Mouse (Mus musculus) small intestine, adult 10 weeks (tissue): ENCODE results near the gene Gm47283. TPM values are rescaled to one million over a fixed set of nuclear protein-coding genes. Genes with fewer than 3 reads are reported as not detected.

Experiments used
- polyA plus RNA-seq: library from polyadenylated mRNA; stranded (reverse); fragments of 350-450 nt; fragmentation: Illumina TruSeq; extraction: RNeasy Lipid Tissue Mini Kit (QIAGEN cat#74804); gene quantifications from one replicate; pipeline ENCODE4 v1.2.3, GENCODE M21; 2014; ENCODE audit warnings: low replicate concordance

Gene Gm47283
- polyA plus RNA-seq: not detected

GRCm38 (mm10) chrY:90784438-90784837 lies at the start of gene Gm47283:
TSS of gene Gm47283 (plus strand) at chrY:90784738.

GRCm38 (mm10) chrY:90754721-90755120 lies 29.8 kb upstream of the Gm47283 start, which contains the start of gene Gm21860:
TSS of gene Gm21860 (minus strand) at chrY:90754821.

GRCm38 (mm10) chrY:90839077-90839476 lies 54.5 kb downstream of the Gm47283 start, which contains the start of gene Gm21748:
TSS of gene Gm21748 (minus strand) at chrY:90839177.

Other genes starting within 250 kb of the Gm47283 start
- not detected for gene Gm21860, start 29.9 kb upstream of the Gm47283 start, polyA plus RNA-seq
- gene Gm21748, start 54.4 kb downstream of the Gm47283 start, polyA plus RNA-seq: not detected